Mouse (Mus musculus): ENCODE data around the gene Rab30. TPM values are rescaled to one million over a fixed set of nuclear protein-coding genes. Genes with fewer than 3 reads are reported as not detected.
A peak's percentile ranks its signal among the peaks of the same experiment; 100 is the strongest.
"Not testable (repeated sequence)": the region's sequence is repeated elsewhere in the genome, so short reads cannot be mapped to it uniquely, and the experiment has no call there.

Gene Rab30
- total RNA-seq, 2 experiments from 2014 or later: 33.4 to 35.7 TPM

- intact Hi-C loops (cut with DNase I): loop anchor here (5.0 to 10.0 kb wide), 3 partner anchors 75 to 125 kb away; partner anchors contain the start of gene Pcf11
- no peak for DNase-seq
Measured at GRCm38 (mm10) chr7:92742774-92743173, 1.4 kb downstream of the Rab30 start.

GRCm38 (mm10) chr7:92743325-92743724 is 1.9 kb downstream of the Rab30 start:
- intact Hi-C loops (cut with DNase I): loop anchor here (5.0 to 10.0 kb wide), 3 partner anchors 76 to 124 kb away; partner anchors contain the start of gene Pcf11
- DNase-seq: no peak

GRCm38 (mm10) chr7:92750395-92750794 is 9.0 kb downstream of the Rab30 start:
- intact Hi-C loops (cut with DNase I): no loop called here
- DNase-seq: no peak

GRCm38 (mm10) chr7:92758067-92758466 is 16.7 kb downstream of the Rab30 start:
- no peak for DNase-seq
- intact Hi-C loops (cut with DNase I): no loop called here

- intact Hi-C loops (cut with DNase I): no loop called here
- DNase-seq: no peak
Measured at GRCm38 (mm10) chr7:92760651-92761050, 19.2 kb downstream of the Rab30 start.

GRCm38 (mm10) chr7:92761161-92761560 is 19.8 kb downstream of the Rab30 start:
- intact Hi-C loops (cut with DNase I): no loop called here
- no peak for DNase-seq

GRCm38 (mm10) chr7:92765426-92765825 is 24.0 kb downstream of the Rab30 start:
- DNase-seq: peak; percentile 65
- intact Hi-C loops (cut with DNase I): no loop called here

GRCm38 (mm10) chr7:92766096-92767090 is 25.0 kb downstream of the Rab30 start:
- DNase-seq: no peak
- intact Hi-C loops (cut with DNase I): no loop called here

- DNase-seq; intact Hi-C loops (cut with DNase I): not testable (repeated sequence)
Measured at GRCm38 (mm10) chr7:92768116-92768515, 26.7 kb downstream of the Rab30 start.

GRCm38 (mm10) chr7:92768859-92769258 is 27.5 kb downstream of the Rab30 start:
- intact Hi-C loops (cut with DNase I): no loop called here
- DNase-seq: no peak

- no peak for DNase-seq
- intact Hi-C loops (cut with DNase I): no loop called here
Measured at GRCm38 (mm10) chr7:92773006-92773405, 31.6 kb downstream of the Rab30 start.

- DNase-seq: no peak
- intact Hi-C loops (cut with DNase I): no loop called here
Measured at GRCm38 (mm10) chr7:92773596-92773995, 32.2 kb downstream of the Rab30 start.

GRCm38 (mm10) chr7:92774741-92775140 is 33.3 kb downstream of the Rab30 start:
- intact Hi-C loops (cut with DNase I): no loop called here
- DNase-seq: no peak

GRCm38 (mm10) chr7:92775703-92776102 is 34.3 kb downstream of the Rab30 start:
- DNase-seq: no peak
- intact Hi-C loops (cut with DNase I): no loop called here

- intact Hi-C loops (cut with DNase I): no loop called here
- DNase-seq: no peak
Measured at GRCm38 (mm10) chr7:92776647-92777046, 35.2 kb downstream of the Rab30 start.

GRCm38 (mm10) chr7:92777108-92777973 is 35.9 kb downstream of the Rab30 start:
- intact Hi-C loops (cut with DNase I): no loop called here
- peak; percentile 24 for DNase-seq

GRCm38 (mm10) chr7:92779058-92779457 is 37.7 kb downstream of the Rab30 start:
- intact Hi-C loops (cut with DNase I): no loop called here
- DNase-seq: no peak

GRCm38 (mm10) chr7:92781361-92781760 is 40.0 kb downstream of the Rab30 start:
- intact Hi-C loops (cut with DNase I): no loop called here

GRCm38 (mm10) chr7:92781948-92782347 is 40.5 kb downstream of the Rab30 start:
- intact Hi-C loops (cut with DNase I): no loop called here
- DNase-seq: no peak

More at GRCm38 (mm10) chr7:92781361-92781760, 40.0 kb downstream of the Rab30 start:
- DNase-seq: no peak

- DNase-seq: peak; percentile 13
- intact Hi-C loops (cut with DNase I): no loop called here
Measured at GRCm38 (mm10) chr7:92782511-92782910, 41.1 kb downstream of the Rab30 start.

GRCm38 (mm10) chr7:92783166-92783806 is 41.9 kb downstream of the Rab30 start:
- intact Hi-C loops (cut with DNase I): no loop called here
- DNase-seq: no peak
